Mouse (Mus musculus): ENCODE measurements at regions not wholly inside any gene's neighbourhood (a gene's known extent, or its start where the extent isn't known, plus 50 kb on each side); places are given as distances from the start of the nearest gene placed in this dataset.
"Not testable (repeated sequence)": the region's sequence is repeated elsewhere in the genome, so short reads cannot be mapped to it uniquely, and the experiment has no call there.

DNA sequence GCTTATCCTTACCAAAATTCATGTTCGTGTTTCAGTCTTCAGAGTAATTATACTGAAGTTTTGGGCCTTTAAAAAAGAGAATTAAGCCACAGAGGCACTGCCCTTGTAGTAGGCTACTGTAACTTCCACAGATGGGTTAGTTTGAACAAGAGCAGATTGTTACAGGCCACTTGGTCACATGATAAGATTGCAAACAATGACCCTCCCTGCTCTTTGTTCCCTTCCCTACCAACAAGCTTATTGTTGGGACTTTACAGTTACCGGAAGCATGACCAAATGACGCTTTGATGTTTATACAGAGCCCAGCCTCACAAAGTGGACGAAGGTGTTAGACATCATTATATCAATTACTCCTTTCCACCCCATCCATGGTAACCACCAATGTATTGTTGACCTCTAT lies 63.9 kb upstream of the Galnt18 start:
- DNase-seq (ENCODE audit: low spot score), result no peak

DNA sequence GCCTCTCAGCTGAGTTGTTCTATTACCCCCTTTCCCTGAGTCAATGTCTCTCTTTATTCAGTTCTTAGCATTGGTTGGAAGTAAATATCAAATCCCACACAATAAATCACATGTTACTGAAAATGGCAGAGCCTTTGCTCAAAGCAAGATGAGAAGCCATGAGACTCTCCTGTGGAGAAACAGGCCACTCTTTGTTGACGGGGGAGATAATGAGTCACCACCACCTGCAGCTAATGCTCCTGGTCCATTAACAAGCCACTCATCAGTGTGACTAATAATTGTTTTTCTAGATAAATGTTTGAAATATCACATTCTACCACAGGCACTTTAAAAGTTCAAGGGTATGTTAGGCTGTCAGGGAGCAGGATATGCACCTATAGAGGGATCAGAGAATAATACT lies 61.0 kb upstream of the Galnt18 start:
- no peak for DNase-seq (ENCODE audit: low spot score)

DNA sequence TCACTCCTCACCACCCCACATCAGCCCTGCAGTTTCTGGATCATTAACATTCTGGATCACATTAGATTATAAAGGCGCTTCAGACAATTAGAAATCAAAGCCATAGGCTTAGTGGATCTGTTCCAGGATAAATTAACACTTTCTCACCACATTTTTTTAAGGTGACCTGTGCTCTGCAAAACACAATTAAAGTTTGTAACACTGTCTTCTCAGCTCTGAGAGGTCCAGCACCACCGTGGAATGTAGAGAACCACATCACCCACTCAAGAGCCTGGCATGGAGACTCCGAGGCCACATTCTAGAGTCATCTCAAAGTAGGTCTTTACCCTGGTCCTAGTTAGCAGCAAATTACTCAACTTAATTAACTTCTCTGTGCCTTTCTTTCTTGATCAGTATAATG lies 58.4 kb upstream of the Galnt18 start:
- no peak for DNase-seq (ENCODE audit: low spot score)

DNA sequence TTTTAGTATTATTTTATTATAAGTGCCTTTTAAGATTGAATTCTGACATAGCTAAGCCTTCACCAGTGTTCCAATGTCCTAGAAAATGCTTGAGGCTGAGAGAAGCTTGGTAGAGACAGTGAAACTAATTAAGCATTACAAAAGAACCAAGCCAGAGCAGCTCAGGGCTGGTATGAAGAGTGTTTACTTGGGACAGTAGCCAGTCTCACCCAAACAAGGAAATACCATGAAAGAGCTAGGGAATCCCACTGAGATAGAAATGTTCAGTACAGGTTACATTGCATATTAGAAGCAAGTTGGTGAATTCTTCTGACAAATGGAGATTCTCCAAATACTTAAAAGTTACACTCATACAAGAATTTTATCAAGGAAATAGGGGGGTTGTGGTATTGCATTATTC lies 54.6 kb upstream of the Galnt18 start:
- DNase-seq (ENCODE audit: low spot score), result not testable (repeated sequence)

DNA sequence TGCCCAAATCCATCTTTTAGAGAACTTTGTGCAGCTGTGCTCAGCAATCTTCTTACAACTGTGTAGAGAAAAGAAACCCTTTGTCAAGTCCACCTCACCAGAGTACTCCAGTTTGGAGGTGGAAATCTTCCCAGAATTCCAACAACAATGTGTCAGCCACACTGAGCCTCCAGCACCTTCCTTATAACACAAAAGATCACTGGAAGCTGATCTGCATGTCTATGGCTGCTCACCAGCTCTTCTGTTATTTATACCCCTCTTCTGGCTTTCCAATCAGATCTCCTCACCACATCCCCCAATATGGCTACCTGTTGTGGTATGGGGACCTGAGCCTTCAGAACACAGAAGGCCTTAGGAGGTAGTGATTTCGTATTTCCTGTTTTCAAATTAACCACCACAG lies 50.2 kb upstream of the Galnt18 start:
- DNase-seq (ENCODE audit: low spot score), result no peak
